Mouse (Mus musculus) gastrocnemius, adult 8-10 months (tissue): ENCODE data around the gene Kcnv2. TPM values are rescaled to one million over a fixed set of nuclear protein-coding genes. Genes with fewer than 3 reads are reported as not detected.

ENCODE experiments used
- DNase-seq, 2 experiments: peaks; one replicate each; pipeline ENCODE4 v3.0.0; 2022; ENCODE audit warnings: low spot score in 2 of 2
- total RNA-seq, 4 experiments: library from RNA; stranded (reverse); gene quantifications; 2 replicates each; pipeline ENCODE4 v1.2.4; 2022

Kcnv2 gene
- under 1 TPM in 3 of 4 experiments, not detected in 1; 0.07 to 0.16 (median 0.11) TPM for total RNA-seq

DNA sequence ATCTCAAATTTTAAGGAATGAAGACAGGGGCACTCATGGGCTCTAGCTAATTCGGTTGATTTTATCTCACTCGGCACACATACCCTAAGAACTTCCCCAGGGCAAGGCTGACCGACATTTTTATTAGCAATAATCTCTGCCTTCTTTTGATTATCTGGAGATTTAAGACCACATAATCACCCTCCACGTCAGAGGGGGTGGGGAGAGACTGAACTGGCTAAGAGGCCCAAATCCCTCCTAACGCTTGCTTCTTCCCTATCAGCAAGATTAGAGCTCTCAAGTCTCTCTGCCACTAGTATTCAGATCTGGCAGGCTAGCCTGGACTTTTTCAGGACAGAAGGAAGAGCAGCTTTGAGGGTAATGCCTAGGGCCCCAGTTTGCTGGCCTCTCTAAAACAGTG, at the start of gene Kcnv2:
TSS of gene Kcnv2 (plus strand) at position 308 of the 400 bp plus-strand sequence.
- DNase-seq: no peak

DNA sequence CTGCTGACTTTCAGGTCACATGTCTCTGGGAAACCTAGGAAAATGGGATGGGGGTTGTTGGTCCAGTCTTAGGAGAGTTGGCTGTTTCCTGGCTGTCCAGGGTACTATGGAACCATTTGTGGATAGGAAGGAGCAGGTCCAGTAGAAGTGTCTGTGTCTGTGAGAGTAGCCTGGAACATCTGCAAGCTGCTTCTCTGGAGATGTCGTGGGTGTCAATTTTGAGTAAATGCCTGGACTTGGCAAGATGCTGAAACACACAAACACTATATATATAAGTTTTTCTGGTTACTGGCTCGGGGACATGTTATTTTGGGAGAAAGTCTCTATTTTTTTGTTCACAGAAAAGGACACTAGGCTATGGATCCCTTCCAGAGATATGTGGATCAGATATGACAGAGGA, 49.0 kb upstream of the Kcnv2 start:
- no peak for DNase-seq

DNA sequence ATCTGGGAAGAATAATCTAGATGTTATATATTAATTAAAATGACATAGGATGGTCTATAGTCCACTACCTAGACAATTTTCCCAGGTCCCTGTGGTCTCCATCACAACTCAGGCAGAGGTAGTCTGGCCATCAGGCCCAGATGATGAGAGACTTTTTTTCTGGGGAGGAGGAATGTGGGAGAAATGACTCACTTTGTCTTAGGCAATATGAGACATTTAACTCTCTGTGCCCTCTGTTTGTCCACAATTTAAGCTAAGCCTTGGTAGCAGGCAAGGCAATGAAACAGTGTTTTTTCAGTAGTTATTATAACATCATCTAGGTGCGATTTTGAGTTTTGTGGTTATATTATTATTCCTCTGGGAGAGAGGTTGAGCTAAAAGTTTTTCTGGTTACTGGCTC, 48.0 kb upstream of the Kcnv2 start:
- no peak for DNase-seq

DNA sequence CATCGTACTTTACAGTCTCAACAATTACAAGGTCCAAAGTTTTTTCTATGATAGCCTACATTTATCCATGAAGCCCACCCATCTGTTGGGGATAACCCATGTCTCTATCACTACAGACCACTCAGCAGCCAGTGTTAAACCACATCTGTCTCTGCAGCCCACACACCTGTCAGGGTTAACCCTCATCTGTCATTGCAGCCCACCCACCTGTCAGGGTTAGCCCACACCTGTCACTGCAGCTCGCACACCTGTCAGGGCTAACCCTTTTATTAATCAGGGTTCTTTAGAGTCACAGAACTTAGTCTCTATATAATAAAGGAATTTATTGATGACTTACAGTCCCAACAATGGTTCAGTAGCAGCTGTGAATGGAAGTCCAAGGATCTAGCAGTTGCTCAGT, 43.2 kb upstream of the Kcnv2 start:
- DNase-seq: no peak

DNA sequence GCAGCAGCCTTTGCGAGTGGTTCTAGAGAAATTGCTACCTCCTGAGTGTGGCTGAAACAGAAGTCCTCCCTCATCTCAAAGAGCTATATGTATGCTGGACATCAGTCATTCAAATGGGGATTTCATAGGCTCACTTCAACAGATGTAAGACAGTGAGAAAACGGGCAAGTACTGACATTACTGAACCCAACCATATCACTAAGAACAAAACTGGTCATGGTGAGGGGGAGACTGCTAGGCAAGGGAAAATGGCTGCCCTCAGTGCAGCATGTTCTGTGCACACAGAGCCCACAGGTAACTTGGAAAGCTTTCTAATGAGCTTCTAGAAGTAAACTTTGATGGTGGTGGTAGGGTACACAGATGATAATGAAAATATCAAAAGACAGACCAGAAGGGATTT, 12.3 kb upstream of the Kcnv2 start:
- no peak for DNase-seq

DNA sequence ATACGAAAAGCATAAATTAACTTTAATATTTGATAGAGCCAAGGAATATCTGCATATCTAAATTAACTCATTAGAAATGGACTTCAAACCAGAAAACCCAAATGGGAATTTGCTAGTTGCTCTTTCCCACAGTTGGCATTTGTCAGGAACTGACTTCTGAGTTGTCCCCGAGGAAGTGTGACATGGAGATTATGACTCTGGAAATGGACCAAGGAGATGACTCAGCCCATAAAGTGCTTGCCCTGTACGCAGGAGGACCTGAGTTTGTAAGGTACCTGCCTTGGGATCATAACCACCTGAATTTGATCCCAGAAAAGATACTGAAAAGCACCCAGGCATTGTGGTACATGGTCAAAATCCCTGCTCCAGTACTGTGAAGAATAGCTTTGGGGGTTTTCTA, 11.1 kb upstream of the Kcnv2 start:
- DNase-seq: no peak

DNA sequence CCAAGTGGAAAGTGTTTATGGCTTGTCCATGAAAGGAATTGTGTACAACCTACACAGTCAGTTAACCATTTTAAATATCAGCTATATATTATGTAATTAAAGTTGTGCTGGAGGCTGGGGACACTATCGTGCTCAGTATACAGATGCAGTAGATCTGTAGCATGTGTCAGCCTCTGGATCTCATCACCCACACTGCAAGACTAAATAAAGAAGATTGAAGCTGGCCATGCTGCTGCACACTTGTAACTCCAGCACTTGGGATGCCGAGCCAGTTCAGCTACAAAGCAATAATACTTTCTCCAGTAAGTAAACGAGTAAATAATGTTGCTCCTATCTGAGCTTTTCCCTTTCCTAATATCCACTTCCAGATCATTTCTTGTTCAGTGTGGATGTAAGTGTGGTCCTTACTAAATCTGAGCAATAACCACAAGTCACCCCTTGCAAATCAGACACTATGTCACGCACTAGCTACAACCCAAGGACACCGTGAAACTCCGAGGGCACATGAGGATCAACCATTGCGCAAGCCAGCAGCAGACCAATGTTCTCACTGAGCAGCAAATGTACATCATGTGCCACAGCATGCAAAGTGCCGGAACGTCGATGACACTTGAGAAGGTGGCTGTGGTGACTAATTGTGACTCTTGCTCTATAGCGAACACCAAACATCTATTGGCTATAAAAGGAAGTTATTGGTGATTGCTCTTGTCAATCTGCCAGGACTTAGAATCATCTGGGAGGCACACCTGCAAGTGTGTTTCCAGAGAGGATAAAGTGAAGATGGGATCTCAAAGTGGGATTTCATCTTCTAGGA, 9.9 kb upstream of the Kcnv2 start:
- DNase-seq: peak in 1 of 2 experiments; percentile 49

DNA sequence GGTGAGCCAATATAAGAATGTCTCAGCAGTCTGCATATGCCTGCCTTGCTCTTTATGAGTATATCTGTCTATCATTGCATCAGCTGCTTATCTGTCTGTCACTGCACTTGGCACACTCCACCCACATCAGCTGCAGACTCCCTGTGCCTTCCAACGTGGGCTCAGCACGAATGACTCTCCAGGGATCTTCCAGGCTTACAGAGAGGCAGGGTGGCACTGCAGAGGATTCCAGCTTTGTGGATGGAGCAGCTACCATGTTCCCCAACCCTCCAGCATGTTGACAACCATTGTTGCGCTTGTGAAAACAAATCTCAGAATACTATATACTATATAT, 9.3 kb upstream of the Kcnv2 start:
- DNase-seq: no peak

DNA sequence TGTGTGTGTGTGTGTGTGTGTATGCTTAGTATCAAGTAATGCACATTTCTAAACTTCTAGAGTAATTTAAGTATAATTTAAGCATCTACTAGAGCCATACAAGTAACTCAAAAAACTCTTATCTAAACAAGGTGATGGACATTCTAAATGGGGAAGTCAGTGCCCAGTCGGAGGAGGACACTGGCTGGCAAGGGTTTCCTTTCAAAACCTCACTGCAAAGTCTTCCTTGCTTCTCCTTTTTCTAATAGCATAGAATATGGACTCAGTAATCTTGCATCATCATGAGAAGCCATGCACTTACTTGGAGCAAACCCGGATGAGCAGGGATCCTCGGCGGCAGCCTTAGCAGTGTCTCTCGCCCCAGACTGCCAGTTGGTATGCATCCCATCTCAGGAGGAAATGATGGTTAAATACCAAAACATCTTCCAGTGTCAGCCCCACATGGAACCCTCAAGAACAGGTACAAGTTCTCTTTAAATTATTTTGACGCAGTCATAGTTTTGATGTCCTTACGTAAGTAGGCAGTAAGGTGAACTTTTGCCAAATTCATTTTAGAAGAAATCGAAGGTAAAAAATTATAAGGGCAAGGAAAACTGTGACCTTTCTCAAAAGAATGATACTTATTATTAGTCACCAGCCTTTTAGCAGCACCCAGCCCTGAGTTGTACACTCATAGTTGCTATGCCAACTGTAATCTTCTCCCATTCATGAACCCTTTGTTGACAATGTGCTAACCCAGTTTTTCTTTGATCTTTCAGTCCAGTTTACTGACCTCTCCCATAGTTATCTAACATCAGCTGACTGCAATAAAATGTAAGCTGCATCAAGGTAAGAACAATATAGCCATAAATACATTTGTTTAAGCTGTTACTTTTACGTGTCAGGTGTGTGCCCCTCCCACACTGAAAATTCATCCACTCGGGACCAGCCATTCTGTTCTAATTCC, 5.8 kb upstream of the Kcnv2 start:
- no peak for DNase-seq

DNA sequence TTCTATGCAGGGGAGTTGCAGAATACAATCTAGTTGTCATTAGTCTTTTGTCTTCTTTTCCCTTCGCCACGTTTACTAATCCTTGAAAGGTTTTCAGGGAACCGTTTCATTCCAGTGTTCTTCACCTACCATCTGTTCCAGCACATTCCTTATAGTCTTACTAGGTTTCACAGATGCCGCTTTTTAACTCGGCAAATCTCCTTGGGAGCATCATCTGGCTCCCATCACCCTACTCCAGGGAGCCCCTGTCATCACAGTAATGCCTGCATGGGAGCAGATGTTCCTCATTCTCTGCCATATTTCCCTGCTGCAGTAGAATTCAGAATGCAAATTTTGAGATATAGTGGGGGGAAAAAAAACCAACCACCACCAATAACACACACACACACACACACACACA, 5.1 kb upstream of the Kcnv2 start:
- no peak for DNase-seq

DNA sequence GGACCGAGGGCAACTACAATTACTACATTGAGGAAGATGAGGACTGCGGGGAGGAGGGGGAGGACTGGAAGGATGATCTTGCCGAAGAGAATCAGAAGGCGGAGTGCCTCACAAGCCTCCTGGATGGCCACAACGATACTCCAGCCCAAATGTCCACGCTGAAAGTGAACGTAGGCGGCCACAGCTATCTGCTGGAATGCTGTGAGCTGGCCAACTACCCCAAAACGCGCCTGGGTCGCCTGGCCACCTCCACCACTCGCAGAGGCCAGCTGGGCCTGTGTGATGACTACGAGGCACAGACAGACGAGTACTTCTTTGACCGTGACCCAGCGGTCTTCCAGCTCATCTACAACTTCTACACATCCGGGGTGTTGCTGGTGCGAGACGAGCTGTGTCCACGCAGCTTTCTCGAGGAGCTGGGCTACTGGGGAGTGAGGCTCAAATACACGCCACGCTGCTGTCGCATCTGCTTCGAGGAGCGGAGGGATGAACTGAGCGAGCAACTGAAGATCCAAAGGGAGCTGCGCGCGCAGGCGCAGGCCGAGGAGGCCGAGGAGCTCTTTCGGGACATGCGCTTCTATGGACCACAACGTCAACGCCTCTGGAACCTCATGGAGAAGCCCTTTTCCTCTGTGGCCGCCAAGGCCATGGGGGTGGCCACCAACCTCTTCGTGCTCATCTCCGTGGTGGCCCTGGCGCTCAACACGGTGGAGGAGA, 681 bp downstream of the Kcnv2 start:
- DNase-seq: no peak

DNA sequence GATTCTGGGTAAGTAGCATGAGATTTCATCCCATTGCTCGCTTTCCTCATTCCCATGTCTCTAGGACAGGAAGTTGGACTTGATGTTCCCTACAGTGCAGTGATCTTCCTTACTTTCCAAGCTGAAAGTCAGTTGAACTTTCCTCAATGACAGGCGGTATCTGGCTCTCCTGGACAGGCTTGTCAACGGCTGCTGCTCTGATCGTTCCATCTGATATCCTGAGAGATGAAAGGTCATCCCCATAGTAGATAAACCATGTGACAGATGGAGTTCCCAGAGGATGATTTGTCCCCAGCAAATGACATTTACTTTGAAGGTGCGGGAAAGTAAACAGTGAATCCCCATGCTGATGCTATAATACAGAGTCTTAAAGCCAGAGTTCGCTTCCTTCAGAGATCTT, 3.2 kb downstream of the Kcnv2 start:
- DNase-seq: no peak

DNA sequence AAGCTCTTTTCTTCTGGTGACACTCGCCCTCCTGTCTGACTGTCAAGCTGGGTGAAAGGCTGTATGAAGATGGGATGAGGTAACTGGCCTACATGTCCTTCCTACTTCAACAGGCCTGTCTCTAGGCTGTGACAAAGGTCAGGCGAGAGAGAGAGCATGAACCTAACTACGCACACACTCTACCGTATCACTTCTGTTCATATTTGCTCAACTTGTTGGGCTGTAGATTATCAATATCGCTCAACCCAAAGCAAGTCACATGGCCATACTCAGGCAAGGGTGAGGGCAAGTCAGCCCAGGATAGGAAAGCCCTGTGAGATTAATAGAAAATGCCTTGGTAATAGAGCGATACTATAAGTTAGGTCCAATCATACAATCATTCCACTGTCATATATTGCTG, 5.2 kb downstream of the Kcnv2 start:
- no peak for DNase-seq

DNA sequence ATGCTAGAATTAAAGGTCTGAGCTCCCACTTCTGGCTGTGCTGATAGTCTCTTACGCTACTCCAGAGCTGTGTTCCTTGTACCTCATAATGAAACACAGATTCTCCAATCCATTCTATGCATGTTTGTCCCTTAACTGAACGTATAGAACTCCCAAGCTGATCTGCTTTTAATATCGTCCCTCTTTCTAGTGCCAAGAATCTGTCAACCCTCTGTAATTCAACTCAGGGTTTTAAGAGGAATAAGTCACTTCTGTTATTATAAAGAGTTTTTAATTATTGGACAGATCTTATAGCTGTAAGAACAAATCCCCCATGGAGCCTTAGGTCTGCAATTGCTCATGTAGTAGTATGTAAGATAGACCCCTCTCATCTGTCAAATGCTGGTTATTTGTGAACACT, 5.8 kb downstream of the Kcnv2 start:
- DNase-seq: no peak

DNA sequence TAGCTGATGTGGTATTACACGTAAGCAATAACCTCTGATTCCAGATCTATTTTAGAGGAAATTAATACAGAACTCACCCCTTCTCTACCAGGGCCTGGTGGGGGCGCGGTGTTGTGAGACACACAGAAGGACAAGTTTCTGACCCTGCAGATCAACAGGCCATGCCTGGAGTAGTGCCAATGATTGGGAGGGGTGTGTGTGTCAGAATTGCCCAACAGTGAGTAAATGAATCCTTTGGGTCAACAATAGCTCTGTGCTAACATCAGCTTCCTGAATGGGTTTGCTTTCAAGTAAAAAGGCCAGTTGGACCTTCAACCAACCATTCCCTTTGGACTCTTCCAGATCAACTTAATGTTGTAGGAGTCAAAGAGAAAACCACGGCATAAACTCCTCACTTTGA, 6.3 kb downstream of the Kcnv2 start:
- peak; percentile 34 to 36 for DNase-seq

DNA sequence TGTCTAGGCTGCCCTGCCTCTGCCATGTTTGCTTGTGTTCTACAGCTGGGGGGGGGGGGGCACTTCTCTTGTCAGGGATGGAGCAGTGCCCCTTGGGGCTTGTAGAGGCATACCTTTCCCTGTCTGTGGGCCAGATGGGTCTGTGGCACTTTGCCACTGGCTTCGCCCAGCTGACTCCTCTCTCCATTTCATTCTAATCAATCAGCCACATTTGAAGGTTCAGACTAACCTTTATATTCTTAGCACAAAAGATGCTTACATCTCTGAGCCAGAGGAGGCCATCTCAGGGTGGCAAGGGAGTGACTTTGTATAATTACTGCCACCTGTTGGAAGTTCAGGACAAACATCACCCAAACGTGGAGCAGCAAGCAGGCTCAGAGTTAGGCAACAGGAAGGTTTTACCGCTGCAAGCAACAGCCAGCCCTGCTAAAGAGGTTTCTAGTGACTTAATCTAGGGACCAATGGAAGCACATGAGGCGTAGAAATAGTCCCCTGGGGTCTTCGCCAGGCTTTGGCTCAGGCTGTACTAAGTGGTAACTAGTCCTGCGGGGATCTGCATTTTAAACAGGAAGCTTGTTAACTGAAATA, 9.9 kb downstream of the Kcnv2 start:
- no peak for DNase-seq

DNA sequence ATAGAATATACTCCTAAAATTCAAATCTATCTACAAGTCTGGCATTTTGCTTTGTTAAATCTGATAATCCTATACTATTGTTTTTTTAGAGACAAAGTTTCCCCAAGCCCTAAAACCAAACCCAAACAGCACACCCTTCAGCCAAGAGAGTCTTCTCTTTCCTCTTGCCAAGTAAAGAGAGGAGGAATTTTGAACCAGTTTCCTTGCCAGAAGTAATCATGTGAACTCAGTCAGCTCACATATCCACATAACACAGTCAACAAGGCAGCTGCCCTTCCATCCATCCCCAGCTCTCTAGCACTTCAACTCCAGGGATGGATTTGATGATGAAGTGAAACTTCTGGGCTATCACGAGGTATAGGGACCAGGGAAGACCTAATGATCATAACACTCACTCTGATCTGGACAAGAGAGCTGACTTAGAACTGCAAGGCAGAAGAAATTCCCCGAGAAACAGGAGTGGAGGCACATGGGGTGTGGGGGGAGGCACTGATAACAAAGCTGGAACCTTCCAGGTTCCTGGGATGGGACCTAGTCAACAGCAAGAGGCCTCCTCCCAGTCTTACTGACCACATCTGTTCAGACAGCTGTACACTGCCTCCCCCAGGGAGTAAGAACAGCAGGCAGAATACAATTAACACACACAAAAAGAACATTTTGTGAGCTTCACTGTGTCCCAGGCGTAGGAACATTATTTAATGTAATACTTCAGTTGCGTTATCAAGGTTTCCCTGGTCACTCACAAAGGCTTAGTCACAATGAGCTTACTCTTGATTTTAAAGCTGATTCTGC, 13.9 kb downstream of the Kcnv2 start:
- peak; percentile 31 to 43 for DNase-seq

DNA sequence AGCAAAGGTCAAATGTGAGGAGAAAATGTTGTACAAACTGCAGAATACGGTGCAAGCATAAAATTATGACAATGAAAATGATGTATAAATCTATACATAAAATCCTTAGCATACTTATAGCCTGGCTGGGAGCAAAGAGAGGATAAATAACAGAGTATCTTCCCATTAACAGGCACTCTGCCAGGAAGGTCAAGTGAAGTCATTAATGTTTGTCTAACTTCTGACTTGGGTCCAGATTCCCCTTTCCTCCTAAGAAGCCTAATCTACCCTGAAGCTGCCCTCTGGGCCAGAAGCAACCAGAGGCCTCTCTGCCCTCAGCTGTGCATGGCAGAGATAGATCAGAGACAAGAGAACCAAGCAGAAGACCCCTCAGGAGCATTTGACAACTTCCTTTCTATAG, 24.1 kb downstream of the Kcnv2 start:
- DNase-seq: no peak

DNA sequence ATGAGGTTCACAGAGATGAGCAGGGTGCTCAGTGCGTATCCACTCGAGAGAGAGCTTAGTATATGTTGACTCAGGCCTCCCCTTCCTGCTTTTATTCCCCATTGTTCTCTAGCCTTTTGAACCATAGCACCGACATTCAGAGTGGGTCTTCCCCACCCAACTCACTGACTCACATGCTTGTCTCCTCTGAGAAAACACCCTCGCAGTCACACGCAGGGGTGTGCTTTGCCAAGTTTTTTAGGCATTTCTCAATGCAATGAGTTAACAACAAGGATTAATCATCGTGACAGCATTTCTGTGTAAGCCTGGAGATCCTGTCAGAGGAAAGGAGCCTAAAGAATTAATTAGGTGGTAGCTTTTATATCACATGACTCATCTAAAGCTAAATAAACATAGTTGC, 29.3 kb downstream of the Kcnv2 start:
- no peak for DNase-seq

DNA sequence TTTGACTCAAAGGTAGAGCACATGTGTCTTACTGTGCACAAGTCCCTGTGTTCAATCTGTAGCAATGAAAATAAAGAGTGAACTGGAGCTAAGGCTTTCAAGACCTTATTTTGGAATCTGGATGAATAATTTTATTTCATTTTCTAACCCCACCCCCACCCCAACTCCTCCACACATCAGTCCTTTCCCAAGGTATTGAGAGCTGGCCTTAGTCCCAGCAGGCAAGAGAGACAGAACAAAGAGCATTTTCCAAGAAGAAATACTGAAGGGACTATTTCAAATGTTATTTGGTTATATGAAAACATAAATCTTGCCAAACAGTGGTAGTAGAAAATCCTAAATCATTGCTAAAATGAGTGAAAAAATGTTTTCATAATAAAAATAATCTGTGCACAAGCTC, 38.0 kb downstream of the Kcnv2 start:
- DNase-seq: no peak

DNA sequence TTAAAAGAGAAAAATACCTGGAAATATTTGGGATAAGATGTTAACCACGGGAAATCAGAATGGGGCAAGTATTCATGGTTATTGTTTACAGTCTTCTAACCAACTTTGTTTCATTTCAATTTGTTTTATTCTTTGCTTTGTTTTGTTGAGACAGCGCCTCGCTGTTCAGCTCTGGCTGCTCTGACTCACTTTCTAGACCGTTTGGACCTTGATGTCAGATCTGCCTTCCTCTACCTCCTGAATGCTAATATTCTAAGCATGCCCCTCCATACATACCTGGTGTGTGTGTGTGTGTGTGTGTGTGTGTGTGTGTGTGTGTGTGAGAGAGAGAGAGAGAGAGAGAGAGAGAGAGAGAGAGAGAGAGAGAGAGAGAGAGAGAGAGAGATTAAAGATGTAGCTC, 41.5 kb downstream of the Kcnv2 start:
- DNase-seq: no peak
